Mouse (Mus musculus): Measurements from ENCODE around the gene Pcdh15.

DNA sequence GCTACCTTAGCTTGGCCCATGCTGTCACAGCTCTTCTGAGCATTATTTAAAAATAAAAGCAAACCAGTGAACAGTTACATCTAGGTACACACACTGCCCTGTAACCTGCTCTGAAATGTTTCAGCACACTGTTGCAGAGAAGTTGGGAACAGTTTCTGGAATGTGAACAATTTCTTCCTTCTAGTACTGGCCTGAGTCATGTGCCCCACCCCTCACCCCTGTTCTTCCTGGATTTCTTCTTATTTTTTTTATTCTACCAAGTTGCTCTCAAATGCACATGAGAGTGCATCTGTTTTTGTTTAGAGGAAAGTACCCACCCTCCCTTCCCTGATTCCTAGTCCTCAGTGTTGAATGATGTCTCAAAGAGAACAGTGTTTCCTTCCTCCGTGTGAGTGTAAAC, 1581.4 kb downstream of the Pcdh15 start:
- no peak for TF ChIP-seq GATA1 (IDR thresholded peaks at IDR 0.05; ENCODE audit: borderline replicate concordance, low read length)
- no peak for TF ChIP-seq FLI1 (IDR thresholded peaks at IDR 0.05; ENCODE audit: low read length)
